Mouse (Mus musculus): Measurements from ENCODE around the gene Cd48.

DNA sequence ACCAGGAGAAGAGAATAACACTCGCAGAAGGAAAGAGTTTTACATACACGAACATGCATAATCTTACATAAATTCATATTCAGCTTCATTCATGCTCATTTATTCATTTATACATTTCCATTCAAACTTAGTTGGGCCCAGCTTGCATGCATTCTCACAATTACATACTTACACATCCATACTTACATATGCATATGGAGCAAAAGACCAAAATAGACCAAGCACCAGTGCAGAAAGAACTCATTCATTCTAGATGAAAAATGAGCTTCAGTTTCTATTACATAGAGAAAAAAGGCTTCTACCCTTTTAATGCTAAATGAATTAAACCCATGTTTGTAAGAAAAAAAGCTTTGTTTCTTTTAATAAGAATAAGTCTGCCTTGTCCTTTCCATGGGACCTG, 33.6 kb downstream of the Cd48 start:
- TF ChIP-seq CTCF (IDR thresholded peaks at IDR 0.05; ENCODE audit: control insufficient read depth, insufficient read depth, low read length) (no peak), POLR2A (IDR thresholded peaks at IDR 0.05; ENCODE audit: borderline replicate concordance, control insufficient read depth, low read depth, low read length) (no peak)

Measured in bone marrow, adult 2 months (tissue).